Mouse (Mus musculus): ENCODE results near the gene Meis2.

Gene Meis2

DNA sequence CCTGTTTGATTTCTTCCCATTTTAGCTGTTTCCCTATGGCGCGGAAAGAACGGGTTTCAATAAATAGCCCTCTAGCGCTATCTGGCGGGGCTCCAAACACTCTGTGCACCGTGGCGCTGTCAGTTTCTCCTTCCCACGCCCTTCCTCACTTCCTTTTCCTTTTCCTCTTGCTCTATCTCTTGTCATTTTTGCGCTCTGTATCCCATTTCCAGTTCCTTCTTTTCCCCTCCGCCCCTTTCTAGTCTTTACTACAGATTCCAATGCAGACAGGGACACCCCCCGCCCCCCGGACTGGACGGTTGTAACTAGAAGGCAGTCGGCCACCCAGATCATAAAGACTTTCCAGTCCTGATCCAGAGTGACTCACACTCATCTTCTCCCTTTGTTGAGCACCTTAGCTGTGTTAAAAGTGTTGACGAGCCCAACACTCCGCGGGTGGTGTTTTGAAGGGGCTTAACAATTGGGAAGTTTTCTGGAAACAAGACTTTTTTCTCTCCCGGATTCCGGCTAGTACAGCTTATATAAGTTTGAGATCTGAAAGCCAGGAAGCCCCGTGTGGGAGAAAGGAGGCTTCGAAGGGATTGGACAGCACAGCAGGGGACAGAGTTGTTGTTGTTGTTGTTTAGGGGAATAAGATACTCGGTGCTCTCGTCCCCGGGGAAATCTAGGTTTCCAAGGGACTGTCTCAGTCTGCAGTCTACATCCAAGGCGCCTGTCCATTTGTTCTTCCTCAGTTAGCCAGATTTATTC lies 6.1 kb upstream of the Meis2 start:
- Histone ChIP-seq H3K4me1 (replicated peaks; ENCODE audit: low read depth, low read length) (peaks cover 34% of the 10 kb centered on the region), H3K27me3 (ENCODE audit: insufficient read depth, low read length) (peaks cover 94% of the 10 kb centered on the region), H3K9me3 (ENCODE audit: low read length) (no peaks in the 10 kb centered on the region), H3K4me3 (replicated peaks; ENCODE audit: low read length) (no peak overlapping the region), H3K36me3 (ENCODE audit: insufficient read depth, low read length) (no peaks in the 10 kb centered on the region)
- no peak for TF ChIP-seq NANOG (IDR thresholded peaks at IDR 0.05; ENCODE audit: borderline replicate concordance, low read length)
- TF ChIP-seq CTCF (conservative IDR thresholded peaks at IDR 0.05; ENCODE audit: low read length): peak; percentile 37
- no peak for TF ChIP-seq POU5F1 (IDR thresholded peaks at IDR 0.05; ENCODE audit: borderline replicate concordance, low read length)

DNA sequence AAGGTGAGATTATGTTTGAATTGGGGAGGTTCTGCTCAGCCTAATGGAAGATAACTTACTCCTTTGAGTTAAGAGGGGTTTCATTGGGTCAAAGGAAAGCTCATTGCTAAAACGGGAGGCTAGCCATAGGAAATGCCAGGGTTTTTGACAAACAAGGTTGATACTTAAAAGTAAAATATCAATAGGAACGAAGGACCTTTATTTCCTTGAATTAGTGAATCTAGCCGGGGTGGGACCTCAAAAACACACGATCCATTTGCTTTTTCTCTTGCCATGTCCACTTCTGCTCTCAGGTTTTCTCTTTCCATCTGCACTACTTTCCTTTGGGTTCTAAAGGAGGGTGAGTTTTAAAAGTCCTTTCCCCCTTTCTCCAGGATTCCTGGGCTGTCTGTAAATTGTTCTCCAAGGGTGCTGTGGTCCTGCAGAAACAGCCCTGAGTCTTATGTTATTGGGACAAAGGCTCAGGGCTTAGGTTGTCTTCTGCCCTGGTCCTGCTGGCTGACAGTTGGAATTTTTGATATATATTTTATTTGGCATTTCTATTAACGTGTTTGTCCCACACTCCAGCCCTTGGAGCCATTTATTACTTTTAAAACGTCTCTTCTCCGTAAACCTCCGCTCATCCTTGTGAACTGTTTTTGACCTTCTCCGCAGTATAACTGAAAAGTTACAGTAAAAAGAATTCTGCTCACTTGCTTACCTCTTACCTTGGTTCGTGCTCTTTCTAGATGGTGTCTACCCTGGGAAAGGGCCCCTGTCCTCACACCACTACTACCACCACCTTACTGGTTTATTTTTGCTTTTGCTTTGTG lies 5.2 kb upstream of the Meis2 start:
- H3K9me3 ChIP-seq (ENCODE audit: low read length): no peaks in the 10 kb centered on the region

DNA sequence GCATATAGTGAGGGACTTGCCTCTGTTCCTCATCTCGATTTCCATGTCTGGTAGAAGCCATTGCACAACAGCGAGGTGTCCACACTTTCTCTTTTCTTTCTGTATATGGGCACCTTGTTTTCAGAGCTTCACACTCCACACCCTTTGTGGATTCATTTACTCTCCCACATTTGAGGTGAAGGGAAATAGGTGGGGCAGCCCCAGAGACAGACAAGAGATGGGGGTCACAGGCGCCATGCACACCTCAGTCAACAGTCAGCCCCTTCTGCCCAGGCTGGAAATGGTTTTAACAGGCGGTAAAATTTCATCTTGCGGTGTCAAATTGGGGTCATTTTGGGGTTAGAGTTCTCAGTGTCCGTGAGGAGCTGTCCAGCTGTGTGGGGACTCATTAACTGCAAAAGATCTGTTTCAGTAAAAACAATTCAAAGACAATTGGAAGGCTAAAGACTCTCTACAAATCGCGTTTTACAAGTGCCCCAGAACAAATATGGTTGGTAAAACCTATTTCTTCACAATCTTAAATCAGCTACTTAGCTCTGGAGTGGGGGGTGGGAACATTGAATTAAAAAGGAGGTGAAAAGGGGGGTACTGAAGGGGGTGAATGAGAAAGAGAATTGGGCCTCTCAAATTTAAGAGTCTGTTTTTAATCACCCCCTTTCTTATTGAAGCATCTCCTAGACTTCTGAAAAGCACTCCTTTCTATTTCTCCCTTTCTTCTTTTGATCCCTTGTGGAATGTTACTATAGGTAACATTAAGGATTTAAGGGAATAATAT lies 4.0 kb upstream of the Meis2 start:
- H3K4me1 ChIP-seq (replicated peaks; ENCODE audit: low read depth, low read length): peaks cover 31% of the 10 kb centered on the region
- H3K36me3 ChIP-seq (ENCODE audit: insufficient read depth, low read length): no peaks in the 10 kb centered on the region
- H3K9me3 ChIP-seq (ENCODE audit: low read length): no peaks in the 10 kb centered on the region
- H3K27me3 ChIP-seq (ENCODE audit: insufficient read depth, low read length): peaks cover 92% of the 10 kb centered on the region
- TF ChIP-seq POU5F1 (IDR thresholded peaks at IDR 0.05; ENCODE audit: borderline replicate concordance, low read length): no peak
- TF ChIP-seq NANOG (IDR thresholded peaks at IDR 0.05; ENCODE audit: borderline replicate concordance, low read length): no peak
- TF ChIP-seq CTCF (conservative IDR thresholded peaks at IDR 0.05; ENCODE audit: low read length): no peak
- H3K4me3 ChIP-seq (replicated peaks; ENCODE audit: low read length): no peak overlapping the region

More for the DNA sequence above, 5.2 kb upstream of the Meis2 start:
- Histone ChIP-seq H3K4me1 (replicated peaks; ENCODE audit: low read depth, low read length) (peaks cover 35% of the 10 kb centered on the region), H3K4me3 (replicated peaks; ENCODE audit: low read length) (no peak overlapping the region), H3K36me3 (ENCODE audit: insufficient read depth, low read length) (no peaks in the 10 kb centered on the region), H3K27me3 (ENCODE audit: insufficient read depth, low read length) (peaks cover 93% of the 10 kb centered on the region)
- TF ChIP-seq POU5F1 (IDR thresholded peaks at IDR 0.05; ENCODE audit: borderline replicate concordance, low read length) (no peak), NANOG (IDR thresholded peaks at IDR 0.05; ENCODE audit: borderline replicate concordance, low read length) (no peak), CTCF (conservative IDR thresholded peaks at IDR 0.05; ENCODE audit: low read length) (no peak)

DNA sequence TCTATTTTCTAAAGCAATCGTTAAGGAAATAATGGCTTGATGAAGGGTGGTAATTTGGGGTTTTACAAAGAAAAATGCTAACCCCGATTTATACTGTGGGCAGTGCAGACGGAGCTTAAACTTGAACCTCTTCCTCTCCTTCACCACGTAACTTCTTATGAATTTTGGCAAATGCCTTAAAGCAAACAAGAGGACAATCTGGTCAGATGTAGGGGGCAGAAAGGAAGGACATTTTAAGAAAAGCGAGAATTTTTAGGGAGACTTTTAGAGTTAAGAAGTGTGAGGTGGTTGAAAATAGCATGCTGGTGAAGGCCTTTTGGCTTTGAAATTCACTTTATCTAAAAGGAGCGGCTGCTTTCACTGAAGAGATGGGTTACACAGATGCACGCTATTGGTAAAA lies 3.3 kb upstream of the Meis2 start:
- H3K36me3 ChIP-seq (ENCODE audit: insufficient read depth, low read length): no peaks in the 10 kb centered on the region
- TF ChIP-seq POU5F1 (IDR thresholded peaks at IDR 0.05; ENCODE audit: borderline replicate concordance, low read length): no peak
- no peak for TF ChIP-seq CTCF (conservative IDR thresholded peaks at IDR 0.05; ENCODE audit: low read length)
- TF ChIP-seq NANOG (IDR thresholded peaks at IDR 0.05; ENCODE audit: borderline replicate concordance, low read length): no peak

DNA sequence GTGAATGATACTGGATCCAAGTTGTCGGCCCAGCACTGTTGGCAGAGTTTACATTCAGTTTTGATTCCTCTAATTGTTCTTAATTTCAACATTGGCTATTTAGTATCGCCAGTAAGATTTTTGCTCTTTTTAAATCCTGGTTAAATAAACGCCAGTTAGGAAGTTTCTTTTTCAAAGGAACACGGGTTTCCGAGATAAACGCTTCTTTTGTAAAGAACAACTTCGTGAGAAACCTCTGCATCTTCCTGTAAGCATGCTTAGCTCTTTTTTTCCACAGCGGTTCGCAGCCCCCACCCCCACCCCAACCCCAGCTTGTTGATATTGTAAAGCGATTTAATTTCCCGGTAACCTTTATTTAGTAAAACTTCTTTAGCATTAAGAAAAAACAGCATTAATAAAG lies 2.8 kb upstream of the Meis2 start:
- Histone ChIP-seq H3K4me1 (replicated peaks; ENCODE audit: low read depth, low read length) (peaks cover 32% of the 10 kb centered on the region), H3K9me3 (ENCODE audit: low read length) (no peaks in the 10 kb centered on the region), H3K27me3 (ENCODE audit: insufficient read depth, low read length) (peaks cover 88% of the 10 kb centered on the region), H3K36me3 (ENCODE audit: insufficient read depth, low read length) (no peaks in the 10 kb centered on the region), H3K4me3 (replicated peaks; ENCODE audit: low read length) (no peak overlapping the region)
- TF ChIP-seq NANOG (IDR thresholded peaks at IDR 0.05; ENCODE audit: borderline replicate concordance, low read length): no peak
- TF ChIP-seq CTCF (conservative IDR thresholded peaks at IDR 0.05; ENCODE audit: low read length): no peak
- TF ChIP-seq POU5F1 (IDR thresholded peaks at IDR 0.05; ENCODE audit: borderline replicate concordance, low read length): no peak

More for the DNA sequence above, 3.3 kb upstream of the Meis2 start:
- H3K27me3 ChIP-seq (ENCODE audit: insufficient read depth, low read length): peaks cover 88% of the 10 kb centered on the region
- no peak overlapping the region for H3K4me3 ChIP-seq (replicated peaks; ENCODE audit: low read length)
- H3K9me3 ChIP-seq (ENCODE audit: low read length): no peaks in the 10 kb centered on the region
- H3K4me1 ChIP-seq (replicated peaks; ENCODE audit: low read depth, low read length): peaks cover 29% of the 10 kb centered on the region

DNA sequence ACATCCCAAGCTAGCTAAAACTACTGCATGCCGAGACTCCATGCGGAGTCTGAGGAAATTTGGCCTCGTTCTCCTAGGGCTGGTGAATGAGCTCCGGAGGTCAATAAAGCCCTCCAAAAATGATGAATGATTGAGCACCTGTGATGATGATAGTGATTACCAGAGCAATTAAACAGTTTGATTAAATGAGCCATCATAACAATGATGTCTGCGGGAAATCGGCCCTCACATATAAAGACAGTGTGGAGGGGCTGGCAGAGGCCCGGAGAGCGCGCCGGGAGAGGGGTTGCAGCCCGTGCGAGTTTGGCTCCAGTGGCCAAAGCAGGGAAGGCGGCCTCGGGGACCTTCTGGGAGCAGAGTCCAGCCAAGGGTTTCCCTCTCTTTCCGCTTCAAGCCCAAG lies 2.1 kb upstream of the Meis2 start:
- TF ChIP-seq CTCF (conservative IDR thresholded peaks at IDR 0.05; ENCODE audit: low read length) (no peak), NANOG (IDR thresholded peaks at IDR 0.05; ENCODE audit: borderline replicate concordance, low read length) (no peak), POU5F1 (IDR thresholded peaks at IDR 0.05; ENCODE audit: borderline replicate concordance, low read length) (no peak)
- Histone ChIP-seq H3K4me1 (replicated peaks; ENCODE audit: low read depth, low read length) (peaks cover 39% of the 10 kb centered on the region), H3K4me3 (replicated peaks; ENCODE audit: low read length) (peak overlapping the region; percentile 45; the same call in 1 of the 2 replicates), H3K9me3 (ENCODE audit: low read length) (no peaks in the 10 kb centered on the region), H3K27me3 (ENCODE audit: insufficient read depth, low read length) (peaks cover 90% of the 10 kb centered on the region), H3K36me3 (ENCODE audit: insufficient read depth, low read length) (no peaks in the 10 kb centered on the region)

DNA sequence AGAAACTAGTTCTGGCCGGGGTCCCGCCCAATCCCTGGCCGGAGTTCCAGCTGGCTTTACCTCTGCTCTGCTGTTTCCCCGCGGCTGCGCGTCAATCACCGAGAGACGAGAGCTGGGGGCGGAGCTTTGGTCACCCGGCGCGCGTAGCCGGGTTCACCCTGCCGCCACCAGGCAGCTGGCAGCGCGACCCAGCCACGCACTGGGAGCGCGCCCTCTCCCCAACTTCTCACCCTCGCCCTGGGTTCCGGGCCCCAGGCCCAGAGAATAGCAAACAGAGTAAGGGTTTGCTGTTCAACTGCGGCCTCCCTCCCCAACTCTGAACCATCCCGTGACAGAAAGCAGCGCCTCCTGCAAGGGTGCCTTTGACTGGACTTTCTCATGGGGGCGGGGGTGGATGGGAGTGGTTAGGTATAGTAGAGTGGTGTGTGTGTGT lies 1.4 kb upstream of the Meis2 start:
- peaks cover 90% of the 10 kb centered on the region for H3K27me3 ChIP-seq (ENCODE audit: insufficient read depth, low read length)
- no peaks in the 10 kb centered on the region for H3K36me3 ChIP-seq (ENCODE audit: insufficient read depth, low read length)
- no peaks in the 10 kb centered on the region for H3K9me3 ChIP-seq (ENCODE audit: low read length)
- H3K4me3 ChIP-seq (replicated peaks; ENCODE audit: low read length): peak overlapping the region; percentile 81
- H3K4me1 ChIP-seq (replicated peaks; ENCODE audit: low read depth, low read length): peaks cover 45% of the 10 kb centered on the region
- TF ChIP-seq POU5F1 (IDR thresholded peaks at IDR 0.05; ENCODE audit: borderline replicate concordance, low read length) (no peak), NANOG (IDR thresholded peaks at IDR 0.05; ENCODE audit: borderline replicate concordance, low read length) (no peak), CTCF (conservative IDR thresholded peaks at IDR 0.05; ENCODE audit: low read length) (no peak)
